Mouse (Mus musculus): Measurements from ENCODE around the gene Gm42420. TPM values are rescaled to one million over a fixed set of nuclear protein-coding genes. Genes with fewer than 3 reads are reported as not detected.

Gene Gm42420
- 1.9 TPM in 1 of 4 replicates, not detected in the others for total RNA-seq (2023)

DNA sequence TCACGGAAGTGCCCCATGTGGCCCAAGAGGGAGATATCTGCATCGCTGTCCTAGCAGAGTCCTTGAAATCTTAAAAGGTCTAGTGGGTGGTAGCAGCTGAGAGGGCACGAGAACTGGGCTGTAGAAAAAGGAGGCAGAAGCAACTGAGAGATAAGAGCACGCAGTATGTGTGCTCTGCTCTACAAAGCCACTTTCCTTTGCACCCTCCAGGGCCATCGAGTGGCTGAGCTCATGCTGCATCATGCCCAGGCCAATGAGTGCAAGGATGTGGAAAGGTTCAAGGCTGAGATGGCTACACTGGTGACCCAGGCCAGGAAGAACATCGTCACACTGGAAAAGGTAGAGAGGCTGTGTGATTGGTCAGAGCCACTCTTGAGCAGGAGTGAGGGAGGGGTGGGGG is at the start of gene Gm42420:
Gm42420 (plus strand) TSS at position 237 of the 400 bp plus-strand sequence.

GRCm38 (mm10) chr6:39557723-39558261 is 27.8 kb upstream of the Gm42420 start, which contains the start of gene Dennd2a:
Gene Dennd2a, minus strand, starts transcription at chr6:39557867.

DNA sequence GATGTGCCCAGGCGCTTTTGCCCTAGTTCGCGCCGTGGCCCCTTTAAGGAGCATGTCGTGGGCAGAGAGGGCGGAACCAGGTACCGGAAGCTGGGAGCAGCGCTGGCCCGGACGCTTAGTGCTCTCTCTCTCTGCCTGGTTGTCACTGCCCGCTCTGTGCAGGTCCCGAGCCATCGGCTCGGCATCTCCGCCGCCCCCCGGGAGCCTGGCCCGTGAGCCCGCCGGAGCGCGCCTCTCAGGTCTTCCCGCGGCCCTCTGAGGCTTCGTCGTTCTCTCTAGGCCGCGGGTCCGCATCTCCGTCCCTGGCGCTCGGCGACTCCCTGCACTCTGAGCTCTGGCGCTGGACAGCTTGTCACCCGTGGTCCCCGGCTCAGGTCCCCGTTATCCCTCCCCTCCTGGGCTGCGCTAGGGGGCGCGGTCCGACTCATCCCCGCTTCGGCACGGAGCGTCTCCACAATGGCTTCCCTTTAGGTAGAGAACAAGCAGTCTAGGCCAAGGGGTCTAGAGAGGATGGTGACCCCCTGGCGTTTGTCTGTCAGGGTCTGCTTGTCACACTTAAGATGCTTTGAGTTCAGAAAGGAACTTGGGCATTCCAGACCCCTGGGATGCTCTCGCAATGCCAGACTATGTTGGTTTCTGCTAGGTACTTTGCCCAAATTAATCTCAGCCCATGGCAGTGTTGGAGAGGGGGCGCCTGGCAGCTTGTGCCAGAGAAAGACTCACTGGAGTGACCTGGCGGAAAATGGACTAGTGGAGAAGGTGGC is 11.6 kb upstream of the Gm42420 start, which contains the start of gene Adck2:
Adck2 (plus strand) TSS at position 83 of the 764 bp plus-strand sequence.

GRCm38 (mm10) chr6:39592401-39593214 is 7.1 kb downstream of the Gm42420 start, which contains the start of gene Ndufb2:
Gene Ndufb2, plus strand, starts transcription at chr6:39592574.

Other genes starting within 250 kb of the Gm42420 start
- 42.9 to 48.2 TPM (median 46.2 TPM) in 4 replicates for gene Slc37a3, start 208.1 kb upstream of the Gm42420 start, total RNA-seq (2023)
- gene Rab19, start 204.6 kb upstream of the Gm42420 start, total RNA-seq (2023): 5.6 to 9.9 TPM (median 8.4 TPM) in 4 replicates
- 75.1 to 82.0 TPM (median 77.9 TPM) in 4 replicates for gene Mkrn1, start 165.3 kb upstream of the Gm42420 start, total RNA-seq (2023)
- 0.43 to 0.66 TPM in 2 of 4 replicates, not detected in the others for gene Dennd2a, start 27.9 kb upstream of the Gm42420 start, total RNA-seq (2023)
- gene Adck2, start 11.9 kb upstream of the Gm42420 start, total RNA-seq (2023): 32.4 to 42.7 TPM (median 35.8 TPM) in 4 replicates
- 41.0 to 49.5 TPM (median 47.9 TPM) in 4 replicates for gene Ndufb2, start 6.8 kb downstream of the Gm42420 start, total RNA-seq (2023)
- gene Braf, start 139.7 kb downstream of the Gm42420 start, total RNA-seq (2023): 35.1 to 42.3 TPM (median 39.0 TPM) in 4 replicates
- gene Mrps33, start 225.2 kb downstream of the Gm42420 start, total RNA-seq (2023): 31.7 to 40.5 TPM (median 36.7 TPM) in 4 replicates